Mouse (Mus musculus): ENCODE results near the gene Daglb.
"Not testable (repeated sequence)": the region's sequence is repeated elsewhere in the genome, so short reads cannot be mapped to it uniquely, and the experiment has no call there.

Daglb gene

GRCm38 (mm10) chr5:143487998-143488397 is 23.6 kb downstream of the Daglb start:
- DNase-seq, result no peak

GRCm38 (mm10) chr5:143489749-143490342 is 25.5 kb downstream of the Daglb start:
- DNase-seq, result no peak

- DNase-seq, result no peak
Observed at GRCm38 (mm10) chr5:143491736-143492135, 27.4 kb downstream of the Daglb start.

GRCm38 (mm10) chr5:143493163-143493562 is 28.8 kb downstream of the Daglb start:
- no peak for DNase-seq

- DNase-seq, result no peak
Observed at GRCm38 (mm10) chr5:143495708-143496107, 31.3 kb downstream of the Daglb start.

- no peak for DNase-seq
Observed at GRCm38 (mm10) chr5:143497451-143497850, 33.1 kb downstream of the Daglb start.

- no peak for DNase-seq
Observed at GRCm38 (mm10) chr5:143499197-143499596, 34.8 kb downstream of the Daglb start.

GRCm38 (mm10) chr5:143499686-143500085 is 35.3 kb downstream of the Daglb start:
- DNase-seq, result no peak

GRCm38 (mm10) chr5:143500711-143501110 is 36.3 kb downstream of the Daglb start:
- DNase-seq, result not testable (repeated sequence)

- no peak for DNase-seq
Observed at GRCm38 (mm10) chr5:143501140-143501539, 36.8 kb downstream of the Daglb start.

- no peak for DNase-seq
Observed at GRCm38 (mm10) chr5:143501649-143502048, 37.3 kb downstream of the Daglb start.

- DNase-seq, result no peak
Observed at GRCm38 (mm10) chr5:143502899-143503557, 38.6 kb downstream of the Daglb start.

GRCm38 (mm10) chr5:143503740-143504139 is 39.4 kb downstream of the Daglb start:
- no peak for DNase-seq

GRCm38 (mm10) chr5:143504453-143504852 is 40.1 kb downstream of the Daglb start:
- no peak for DNase-seq

- no peak for DNase-seq
Observed at GRCm38 (mm10) chr5:143505056-143505455, 40.7 kb downstream of the Daglb start.

GRCm38 (mm10) chr5:143505545-143505944 is 41.2 kb downstream of the Daglb start:
- DNase-seq, result no peak

GRCm38 (mm10) chr5:143509294-143509693 is 44.9 kb downstream of the Daglb start:
- no peak for DNase-seq

GRCm38 (mm10) chr5:143509737-143510136 is 45.4 kb downstream of the Daglb start:
- DNase-seq, result peak; percentile 43

GRCm38 (mm10) chr5:143511577-143511976 is 47.2 kb downstream of the Daglb start:
- DNase-seq, result no peak

- no peak for DNase-seq
Observed at GRCm38 (mm10) chr5:143512305-143512704, 47.9 kb downstream of the Daglb start.

- no peak for DNase-seq
Observed at GRCm38 (mm10) chr5:143514878-143515277, 50.5 kb downstream of the Daglb start.

GRCm38 (mm10) chr5:143517005-143517404 is 52.6 kb downstream of the Daglb start:
- no peak for DNase-seq

- DNase-seq, result no peak
Observed at GRCm38 (mm10) chr5:143517436-143517835, 53.1 kb downstream of the Daglb start.

GRCm38 (mm10) chr5:143518045-143518591 is 53.7 kb downstream of the Daglb start:
- DNase-seq, result no peak

GRCm38 (mm10) chr5:143520415-143520814 is 56.0 kb downstream of the Daglb start:
- no peak for DNase-seq

All from lung, postnatal 14 days (tissue).